Mouse (Mus musculus): Measurements from ENCODE around the gene Gm44502.

Gm44502 gene

GRCm38 (mm10) chr15:89384617-89385016, 44.9 kb downstream of the Gm44502 start, which contains the start of gene Klhdc7b:
Gene Klhdc7b, plus strand, starts transcription at chr15:89384917.
- no peak for TF ChIP-seq GATA4 (IDR thresholded peaks at IDR 0.05; ENCODE audit: insufficient replicate concordance, low read length)

GRCm38 (mm10) chr15:89379429-89379828, 50.1 kb downstream of the Gm44502 start:
- TF ChIP-seq GATA4 (IDR thresholded peaks at IDR 0.05; ENCODE audit: insufficient replicate concordance, low read length): no peak

- no peak for TF ChIP-seq GATA4 (IDR thresholded peaks at IDR 0.05; ENCODE audit: insufficient replicate concordance, low read length)
These were observed 50.6 kb downstream of the Gm44502 start, which contains the start of gene Odf3b for GRCm38 (mm10) chr15:89378831-89379401. Gene Odf3b, minus strand, starts transcription at chr15:89379282.

GRCm38 (mm10) chr15:89377938-89378828, 51.3 kb downstream of the Gm44502 start:
- no peak for TF ChIP-seq GATA4 (IDR thresholded peaks at IDR 0.05; ENCODE audit: insufficient replicate concordance, low read length)

- TF ChIP-seq GATA4 (IDR thresholded peaks at IDR 0.05; ENCODE audit: insufficient replicate concordance, low read length): no peak
These were observed 52.1 kb downstream of the Gm44502 start for GRCm38 (mm10) chr15:89377362-89377761.

GRCm38 (mm10) chr15:89376957-89377356, 52.5 kb downstream of the Gm44502 start, which contains the start of gene Tymp:
Gene Tymp, minus strand, starts transcription at chr15:89377039.
- TF ChIP-seq GATA4 (IDR thresholded peaks at IDR 0.05; ENCODE audit: insufficient replicate concordance, low read length): no peak

GRCm38 (mm10) chr15:89376040-89376439, 53.5 kb downstream of the Gm44502 start:
- no peak for TF ChIP-seq GATA4 (IDR thresholded peaks at IDR 0.05; ENCODE audit: insufficient replicate concordance, low read length)

GRCm38 (mm10) chr15:89374801-89375534, 54.5 kb downstream of the Gm44502 start:
- TF ChIP-seq GATA4 (IDR thresholded peaks at IDR 0.05; ENCODE audit: insufficient replicate concordance, low read length): peak; percentile 62; the same call in 1 of the 2 replicates

- no peak for TF ChIP-seq GATA4 (IDR thresholded peaks at IDR 0.05; ENCODE audit: insufficient replicate concordance, low read length)
These were observed 55.2 kb downstream of the Gm44502 start for GRCm38 (mm10) chr15:89374340-89374739.

- TF ChIP-seq GATA4 (IDR thresholded peaks at IDR 0.05; ENCODE audit: insufficient replicate concordance, low read length): peak; percentile 64; the same call in 1 of the 2 replicates
These were observed 55.7 kb downstream of the Gm44502 start, which contains the start of gene Sco2 for GRCm38 (mm10) chr15:89373762-89374248. Gene Sco2, minus strand, starts transcription at chr15:89373846.

GRCm38 (mm10) chr15:89373027-89373761, 56.3 kb downstream of the Gm44502 start:
- no peak for TF ChIP-seq GATA4 (IDR thresholded peaks at IDR 0.05; ENCODE audit: insufficient replicate concordance, low read length)

- no peak for TF ChIP-seq GATA4 (IDR thresholded peaks at IDR 0.05; ENCODE audit: insufficient replicate concordance, low read length)
These were observed 57.0 kb downstream of the Gm44502 start for GRCm38 (mm10) chr15:89372536-89372935.

- no peak for TF ChIP-seq GATA4 (IDR thresholded peaks at IDR 0.05; ENCODE audit: insufficient replicate concordance, low read length)
These were observed 57.4 kb downstream of the Gm44502 start for GRCm38 (mm10) chr15:89372068-89372467.

All from liver, adult (tissue).